Mouse (Mus musculus) ES-Bruce4 (cell line): ENCODE data around the gene Hcls1.

Experiments used
- CTCF ChIP-seq: IDR thresholded peaks from one replicate; pipeline ENCODE4 v1.8.1; 2011; ENCODE audit warnings: low read depth, low read length
- EP300 ChIP-seq: IDR thresholded peaks from 2 replicates; pipeline ENCODE4 v1.6.1; 2011; ENCODE audit warnings: low read depth, low read length; ENCODE audit not compliant: insufficient read depth

DNA sequence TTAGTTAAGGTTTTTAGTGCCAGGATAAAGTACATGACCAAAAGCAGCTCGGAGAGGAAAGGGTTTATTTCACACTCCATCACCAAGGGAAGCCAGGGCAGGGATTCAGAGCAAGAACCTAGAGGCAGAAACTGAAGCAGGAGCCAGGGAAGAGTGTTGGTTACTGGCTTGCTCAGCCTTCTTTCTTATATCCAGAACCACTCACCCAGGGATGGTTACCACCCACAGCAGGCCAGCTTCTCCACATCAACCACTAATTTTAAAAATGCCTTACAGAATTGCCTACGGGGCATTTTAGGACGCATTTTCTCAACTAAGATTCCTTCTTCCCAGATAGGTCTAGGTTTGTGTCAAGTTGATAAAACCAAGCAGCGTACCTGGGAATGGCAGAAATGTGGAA lies 28.6 kb downstream of the Hcls1 start:
- TF ChIP-seq CTCF (no peak), EP300 (no peak)
